Mouse (Mus musculus) cerebellum, adult 2 months (tissue): ENCODE results near the gene Gm3402. TPM values are rescaled to one million over a fixed set of nuclear protein-coding genes. Genes with fewer than 3 reads are reported as not detected.
A peak's percentile ranks its signal among the peaks of the same experiment; 100 is the strongest.
"Not testable (repeated sequence)": the region's sequence is repeated elsewhere in the genome, so short reads cannot be mapped to it uniquely, and the experiment has no call there.

ENCODE experiments used
- DNase-seq, 2 experiments: peaks; one replicate each; pipeline ENCODE4 v3.0.0; 2021
- H3K27ac ChIP-seq: fragments of 200-500 bp; 2 replicates; pipeline ENCODE4 v1.5.1; 2012; ENCODE audit warnings: low read length, control low read depth, inconsistent platforms; ENCODE audit not compliant: insufficient read depth
- H3K27me3 ChIP-seq: fragments of 200-500 bp; 2 replicates; pipeline ENCODE4 v1.6.1; 2012; ENCODE audit warnings: inconsistent platforms, mild to moderate bottlenecking, low read length, moderate library complexity; ENCODE audit not compliant: control insufficient read depth, insufficient read depth
- H3K4me1 ChIP-seq: fragments of 200-500 bp; 2 replicates; pipeline ENCODE4 v1.6.1; 2011; ENCODE audit warnings: low read length; ENCODE audit not compliant: control insufficient read depth, insufficient read depth
- H3K4me3 ChIP-seq: fragments of 200-500 bp; replicated peaks from 2 replicates; pipeline ENCODE3; 2011; ENCODE audit warnings: mild to moderate bottlenecking, low read depth, low read length, control low read depth; ENCODE audit not compliant: insufficient read depth
- CTCF ChIP-seq: fragments of 200-500 bp; IDR thresholded peaks from 2 replicates; pipeline ENCODE4 v1.5.1; 2011; ENCODE audit warnings: low read depth, mild to moderate bottlenecking, control low read depth, low read length, moderate library complexity, borderline replicate concordance; ENCODE audit not compliant: insufficient read depth
- POLR2A ChIP-seq: fragments of 200-500 bp; IDR thresholded peaks from 2 replicates; pipeline ENCODE4 v1.6.1; 2011; ENCODE audit warnings: low read length, control low read depth, borderline replicate concordance; ENCODE audit not compliant: insufficient read depth
- WGBS: fragments of 180-500 bp; shearing (Covaris S2); methylation state at CpG from one replicate; pipeline ENCODE4 v1.1.7; 2018; 5-methylcytosine and 5-hydroxymethylcytosine counted together
- polyA plus RNA-seq: library from polyadenylated mRNA; depleted of rRNA; stranded (reverse); fragments of >200 nt; gene quantifications from 2 replicates; pipeline ENCODE4 v1.2.3, GENCODE M21; 2012; rRNA removed

Gene Gm3402
- not detected in 2 replicates for polyA plus RNA-seq

- not testable (repeated sequence) for H3K4me3 ChIP-seq, H3K4me1 ChIP-seq, H3K27ac ChIP-seq, H3K27me3 ChIP-seq, DNase-seq
- WGBS: 94% methylated on average over 2 of the region's 5 CpGs
These were observed at the start of gene Gm3402 for GRCm38 (mm10) chr5:146513823-146514222. TSS of gene Gm3402 (plus strand) at chr5:146514123.

- H3K27ac ChIP-seq: no peak overlapping the region
- H3K4me1 ChIP-seq: no peaks in the 10 kb centered on the region
- TF ChIP-seq POLR2A (no peak), CTCF (no peak)
- no peaks in the 10 kb centered on the region for H3K27me3 ChIP-seq
- H3K4me3 ChIP-seq: no peak overlapping the region
- WGBS: 93% methylated on average over 19 of the region's 19 CpGs
- no peak for DNase-seq
These were observed 47.3 kb upstream of the Gm3402 start for GRCm38 (mm10) chr5:146466663-146467062.

GRCm38 (mm10) chr5:146468311-146468710 is 45.6 kb upstream of the Gm3402 start:
- TF ChIP-seq CTCF: no peak
- no peak for TF ChIP-seq POLR2A
- Histone ChIP-seq H3K4me1 (no peaks in the 10 kb centered on the region), H3K27ac (no peak overlapping the region), H3K4me3 (no peak overlapping the region), H3K27me3 (no peaks in the 10 kb centered on the region)
- 21% methylated on average over 9 of the region's 9 CpGs for WGBS
- no peak for DNase-seq

GRCm38 (mm10) chr5:146470821-146471220 is 43.1 kb upstream of the Gm3402 start:
- H3K27me3 ChIP-seq: no peaks in the 10 kb centered on the region
- no peak for DNase-seq
- no peaks in the 10 kb centered on the region for H3K4me1 ChIP-seq
- H3K4me3 ChIP-seq: no peak overlapping the region
- H3K27ac ChIP-seq: no peak overlapping the region
- no peak for TF ChIP-seq CTCF
- TF ChIP-seq POLR2A: no peak
- WGBS: 45% methylated on average over 9 of the region's 9 CpGs

GRCm38 (mm10) chr5:146471311-146471710 is 42.6 kb upstream of the Gm3402 start:
- no peak for TF ChIP-seq POLR2A
- TF ChIP-seq CTCF: no peak
- Histone ChIP-seq H3K27me3 (no peaks in the 10 kb centered on the region), H3K4me1 (no peaks in the 10 kb centered on the region), H3K27ac (no peak overlapping the region), H3K4me3 (no peak overlapping the region)
- 76% methylated on average over 5 of the region's 5 CpGs for WGBS
- no peak for DNase-seq

GRCm38 (mm10) chr5:146471821-146472220 is 42.1 kb upstream of the Gm3402 start:
- no peak overlapping the region for H3K4me3 ChIP-seq
- no peak for DNase-seq
- H3K27me3 ChIP-seq: no peaks in the 10 kb centered on the region
- TF ChIP-seq POLR2A (no peak), CTCF (no peak)
- WGBS: 78% methylated on average over 12 of the region's 12 CpGs
- no peaks in the 10 kb centered on the region for H3K4me1 ChIP-seq
- H3K27ac ChIP-seq: no peak overlapping the region

- 4% methylated on average over 4 of the region's 4 CpGs for WGBS
- not testable (repeated sequence) for H3K27ac ChIP-seq
- peak; percentile 61 for TF ChIP-seq CTCF
These were observed 34.4 kb upstream of the Gm3402 start for GRCm38 (mm10) chr5:146479564-146479963.

GRCm38 (mm10) chr5:146481665-146482064 is 32.3 kb upstream of the Gm3402 start, which contains the start of gene Gm6408:
TSS of gene Gm6408 (plus strand) at chr5:146481965.
- WGBS: 89% methylated on average over 3 of the region's 3 CpGs
- H3K4me3 ChIP-seq, H3K27me3 ChIP-seq, DNase-seq, H3K4me1 ChIP-seq, H3K27ac ChIP-seq: not testable (repeated sequence)

More at GRCm38 (mm10) chr5:146479564-146479963, 34.4 kb upstream of the Gm3402 start:
- H3K4me3 ChIP-seq, H3K4me1 ChIP-seq, H3K27me3 ChIP-seq: not testable (repeated sequence)
- DNase-seq: peak; percentile 55 to 67

- H3K27me3 ChIP-seq, H3K27ac ChIP-seq, H3K4me3 ChIP-seq, H3K4me1 ChIP-seq: not testable (repeated sequence)
- 8% methylated on average over 3 of the region's 4 CpGs for WGBS
- peak; percentile 24 to 51 for DNase-seq
These were observed 25.0 kb upstream of the Gm3402 start for GRCm38 (mm10) chr5:146488959-146489358.

GRCm38 (mm10) chr5:146491063-146491462 is 22.9 kb upstream of the Gm3402 start, which contains the start of gene Gm6370:
TSS of gene Gm6370 (plus strand) at chr5:146491363.
- H3K27me3 ChIP-seq, H3K4me3 ChIP-seq, H3K4me1 ChIP-seq, DNase-seq, H3K27ac ChIP-seq: not testable (repeated sequence)
- no CpG with 5 or more reads among the region's 5 CpGs for WGBS

- not testable (repeated sequence) for H3K4me1 ChIP-seq, H3K4me3 ChIP-seq, H3K27me3 ChIP-seq, H3K27ac ChIP-seq, DNase-seq
- no CpG with 5 or more reads among the region's 5 CpGs for WGBS
These were observed 11.8 kb upstream of the Gm3402 start, which contains the start of gene 4930449I24Rik for GRCm38 (mm10) chr5:146502099-146502498. TSS of gene 4930449I24Rik (plus strand) at chr5:146502399.

GRCm38 (mm10) chr5:146525501-146525900 is 11.6 kb downstream of the Gm3402 start, which contains the start of gene Gm3404:
TSS of gene Gm3404 (plus strand) at chr5:146525801.
- not testable (repeated sequence) for DNase-seq, H3K4me1 ChIP-seq, H3K27me3 ChIP-seq, H3K27ac ChIP-seq, H3K4me3 ChIP-seq
- 92% methylated on average over 3 of the region's 3 CpGs for WGBS
